Mouse (Mus musculus) CH12.LX (cell line): ENCODE measurements around the gene Cactin.

Source experiments
- CTCF ChIP-seq, 2 experiments: IDR thresholded peaks in 1 of 2; conservative IDR thresholded peaks in 1 of 2; 2 replicates each; pipeline ENCODE4 v1.5.1; 2011 to 2012; ENCODE audit warnings: low read depth in 2 of 2, low read length in 2 of 2, improper control_type of control experiment in 1 of 2, inconsistent platforms in 1 of 2, mild to moderate bottlenecking in 1 of 2, moderate library complexity in 1 of 2
- ELF1 ChIP-seq: IDR thresholded peaks from 2 replicates; pipeline ENCODE4 v1.6.1; 2014; ENCODE audit warnings: low read depth, mild to moderate bottlenecking, inconsistent platforms, low read length, improper control_type of control experiment
- KAT2A ChIP-seq: IDR thresholded peaks from 2 replicates; pipeline ENCODE4 v1.6.1; 2012; ENCODE audit warnings: low read length, improper control_type of control experiment, inconsistent platforms; ENCODE audit not compliant: insufficient replicate concordance
- MAX ChIP-seq: IDR thresholded peaks from 2 replicates; pipeline ENCODE4 v1.6.1; 2011; ENCODE audit warnings: low read length, improper control_type of control experiment
- MAZ ChIP-seq: IDR thresholded peaks from 2 replicates; pipeline ENCODE4 v1.6.1; 2012; ENCODE audit warnings: low read depth, mild to moderate bottlenecking, inconsistent platforms, low read length, improper control_type of control experiment, moderate library complexity
- POLR2A ChIP-seq: IDR thresholded peaks from 2 replicates; pipeline ENCODE4 v1.6.1; 2011; ENCODE audit warnings: low read depth, mild to moderate bottlenecking, improper control_type of control experiment, low read length
- RCOR1 ChIP-seq: conservative IDR thresholded peaks from 2 replicates; pipeline ENCODE4 v1.6.1; 2012; ENCODE audit warnings: low read depth, mild to moderate bottlenecking, inconsistent platforms, low read length, improper control_type of control experiment
- UBTF ChIP-seq: IDR thresholded peaks from 2 replicates; pipeline ENCODE4 v1.6.1; 2012; ENCODE audit warnings: low read depth, mild to moderate bottlenecking, inconsistent platforms, low read length, improper control_type of control experiment, moderate library complexity

GRCm38 (mm10) chr10:81325781-81326180 is 4.9 kb downstream of the Cactin start:
- TF ChIP-seq MAX (no peak), CTCF (conservative IDR thresholded peaks at IDR 0.05 in 1 of 2, IDR thresholded peaks at IDR 0.05 in 1 of 2; ENCODE audit: low read depth in 2 of 2, low read length in 2 of 2) (no peak), RCOR1 (no peak), KAT2A (no peak), ELF1 (no peak), POLR2A (no peak), MAZ (no peak), UBTF (no peak)
